Mouse (Mus musculus): ENCODE results near the gene Dclre1b. TPM values are rescaled to one million over a fixed set of nuclear protein-coding genes. Genes with fewer than 3 reads are reported as not detected.
A peak's percentile ranks its signal among the peaks of the same experiment; 100 is the strongest.

Dclre1b gene
- polyA plus RNA-seq, 1 experiment from 2014 or later = 23.0 TPM

DNA sequence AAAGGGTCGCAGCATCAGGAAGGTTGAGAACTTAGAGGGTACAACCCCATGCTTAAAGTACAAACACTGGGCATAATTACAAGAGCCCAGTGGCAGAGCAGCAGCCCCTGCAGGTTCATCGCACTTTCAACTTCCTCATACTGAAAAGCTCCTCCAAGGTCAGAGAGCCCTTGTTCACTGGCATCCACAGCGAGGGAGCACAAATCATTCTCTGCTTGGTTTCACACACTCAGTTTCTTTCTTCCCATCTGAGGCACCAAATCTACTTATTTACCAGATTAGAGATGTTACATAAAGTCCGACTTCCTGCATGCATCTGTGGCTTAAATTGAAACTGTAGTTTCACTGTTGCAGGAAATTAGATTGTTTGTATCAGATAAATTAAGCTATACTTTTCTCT lies 36.4 kb downstream of the Dclre1b start:
- Histone ChIP-seq H3K36me3 (ENCODE audit: control insufficient read depth, insufficient read depth, low read length) (peaks cover 26% of the 10 kb centered on the region), H3K9me3 (ENCODE audit: control insufficient read depth, low read length) (no peaks in the 10 kb centered on the region), H3K9ac (replicated peaks; ENCODE audit: low read length) (no peak overlapping the region), H3K27me3 (ENCODE audit: control insufficient read depth, insufficient read depth, low read length) (no peaks in the 10 kb centered on the region), H3K4me1 (ENCODE audit: control insufficient read depth, insufficient read depth, low read length) (no peaks in the 10 kb centered on the region), H3K27ac (replicated peaks; ENCODE audit: low read depth, low read length) (no peak overlapping the region), H3K4me3 (replicated peaks; ENCODE audit: low read depth, low read length) (no peak overlapping the region), H3K4me2 (ENCODE audit: low read length) (no peak overlapping the region)
- DNase-seq = no peak
- 84% methylated on average over 4 of the region's 4 CpGs for WGBS
- ATAC-seq (ENCODE audit: low FRiP score, low TSS enrichment) = no peak

DNA sequence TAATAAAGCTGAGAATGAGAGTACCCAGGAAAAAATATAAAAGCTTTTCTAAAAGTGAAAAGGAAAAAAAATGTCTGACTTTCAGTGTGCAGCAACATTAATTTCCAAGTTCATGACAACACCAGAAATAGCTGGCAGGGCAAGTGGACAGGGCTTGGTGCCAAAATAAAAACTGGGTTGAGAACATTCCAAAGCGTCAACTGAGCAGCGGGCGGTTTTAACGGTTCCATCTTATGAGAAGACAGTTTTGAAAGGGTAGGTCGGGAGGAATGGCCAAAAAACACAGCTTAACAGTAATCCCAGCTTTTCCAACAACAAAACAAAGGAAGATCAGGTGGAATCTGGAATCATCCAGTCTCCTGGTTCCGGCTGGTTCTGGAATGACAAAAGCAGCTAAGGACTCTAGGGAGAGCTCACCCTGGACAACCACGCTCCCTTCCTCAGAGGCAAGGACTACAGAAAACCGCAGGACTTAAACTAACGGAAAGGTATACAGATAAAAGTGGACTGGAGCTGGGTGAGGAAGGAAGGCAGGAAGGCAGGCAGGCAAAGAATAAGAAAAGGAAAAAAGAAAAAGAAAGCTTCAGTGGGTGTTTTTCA lies 37.6 kb downstream of the Dclre1b start:
- no peaks in the 10 kb centered on the region for H3K27me3 ChIP-seq (ENCODE audit: control insufficient read depth, insufficient read depth, low read length)
- H3K36me3 ChIP-seq (ENCODE audit: control insufficient read depth, insufficient read depth, low read length) = peaks cover 15% of the 10 kb centered on the region
- no peaks in the 10 kb centered on the region for H3K4me1 ChIP-seq (ENCODE audit: control insufficient read depth, insufficient read depth, low read length)
- no peak overlapping the region for H3K9ac ChIP-seq (replicated peaks; ENCODE audit: low read length)
- no peak overlapping the region for H3K4me2 ChIP-seq (ENCODE audit: low read length)
- ATAC-seq (ENCODE audit: low FRiP score, low TSS enrichment) (no peak), DNase-seq (peak; percentile 13)
- WGBS = 73% methylated on average over 9 of the region's 9 CpGs
- no peak overlapping the region for H3K27ac ChIP-seq (replicated peaks; ENCODE audit: low read depth, low read length)
- H3K9me3 ChIP-seq (ENCODE audit: control insufficient read depth, low read length) = no peaks in the 10 kb centered on the region
- no peak overlapping the region for H3K4me3 ChIP-seq (replicated peaks; ENCODE audit: low read depth, low read length)

DNA sequence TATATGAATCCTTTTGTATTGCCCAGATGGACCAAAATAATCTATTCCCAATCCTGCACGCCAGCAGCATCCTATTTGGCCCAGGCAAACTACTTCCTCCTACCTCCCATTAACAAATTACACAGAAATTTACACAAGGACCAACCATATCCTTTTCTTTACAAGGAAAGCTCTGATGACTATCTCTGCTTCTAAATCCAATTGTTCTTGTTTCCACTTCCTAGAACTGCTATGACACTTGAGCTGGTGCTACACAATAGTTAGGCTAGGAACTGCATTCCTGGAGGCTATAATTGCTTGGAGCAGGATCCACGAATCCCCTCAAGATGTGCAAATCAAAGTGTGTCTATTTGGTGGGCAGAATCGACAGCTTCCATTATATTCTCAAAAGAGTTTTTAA lies 42.5 kb downstream of the Dclre1b start:
- no peak for DNase-seq
- WGBS = 65% methylated on average over 3 of the region's 3 CpGs
- no peaks in the 10 kb centered on the region for H3K27me3 ChIP-seq (ENCODE audit: control insufficient read depth, insufficient read depth, low read length)
- no peaks in the 10 kb centered on the region for H3K9me3 ChIP-seq (ENCODE audit: control insufficient read depth, low read length)
- H3K36me3 ChIP-seq (ENCODE audit: control insufficient read depth, insufficient read depth, low read length) = peaks cover 35% of the 10 kb centered on the region
- H3K4me2 ChIP-seq (ENCODE audit: low read length) = no peak overlapping the region
- H3K9ac ChIP-seq (replicated peaks; ENCODE audit: low read length) = no peak overlapping the region
- no peak for ATAC-seq (ENCODE audit: low FRiP score, low TSS enrichment)
- no peaks in the 10 kb centered on the region for H3K4me1 ChIP-seq (ENCODE audit: control insufficient read depth, insufficient read depth, low read length)
- no peak overlapping the region for H3K27ac ChIP-seq (replicated peaks; ENCODE audit: low read depth, low read length)
- no peak overlapping the region for H3K4me3 ChIP-seq (replicated peaks; ENCODE audit: low read depth, low read length)

DNA sequence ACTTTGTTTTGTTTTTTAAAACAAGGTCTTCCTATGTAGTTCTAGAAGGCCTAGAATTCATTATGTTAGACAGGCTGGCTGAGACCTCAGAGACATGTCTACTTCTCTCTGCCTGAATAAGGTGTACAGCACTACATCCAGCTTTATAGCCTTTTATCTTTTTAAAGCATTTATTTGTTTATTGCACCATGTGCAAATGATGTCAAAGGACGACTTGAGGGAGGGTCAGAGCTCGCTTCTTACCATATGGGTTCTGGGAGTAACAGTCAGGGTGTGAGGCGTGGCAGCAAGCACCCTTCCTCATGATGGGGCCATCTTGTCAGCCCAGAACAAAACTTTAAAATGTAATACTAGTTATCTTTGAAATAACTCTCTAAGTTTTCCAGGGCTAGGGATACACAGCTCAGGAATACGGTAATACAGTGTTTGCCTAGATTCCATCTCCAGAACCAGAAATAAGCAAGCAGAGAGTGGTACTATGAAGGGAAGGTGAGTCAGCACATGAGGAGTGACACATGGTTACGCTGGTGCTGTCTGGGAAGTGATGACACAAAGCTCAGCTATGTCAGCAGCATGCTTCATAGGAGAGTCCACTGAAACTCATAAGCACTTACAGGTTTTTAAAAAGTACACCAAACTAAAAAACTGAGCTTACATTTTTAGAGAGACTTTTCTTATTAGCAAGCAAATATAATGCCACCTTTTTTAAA lies 49.8 kb downstream of the Dclre1b start:
- Histone ChIP-seq H3K9me3 (ENCODE audit: control insufficient read depth, low read length) (no peaks in the 10 kb centered on the region), H3K27ac (replicated peaks; ENCODE audit: low read depth, low read length) (no peak overlapping the region), H3K4me2 (ENCODE audit: low read length) (no peak overlapping the region), H3K4me3 (replicated peaks; ENCODE audit: low read depth, low read length) (no peak overlapping the region), H3K27me3 (ENCODE audit: control insufficient read depth, insufficient read depth, low read length) (no peaks in the 10 kb centered on the region), H3K4me1 (ENCODE audit: control insufficient read depth, insufficient read depth, low read length) (no peaks in the 10 kb centered on the region), H3K9ac (replicated peaks; ENCODE audit: low read length) (no peak overlapping the region), H3K36me3 (ENCODE audit: control insufficient read depth, insufficient read depth, low read length) (peaks cover 78% of the 10 kb centered on the region)
- DNase-seq = no peak
- WGBS = 90% methylated on average over 5 of the region's 5 CpGs
- ATAC-seq (ENCODE audit: low FRiP score, low TSS enrichment) = no peak

DNA sequence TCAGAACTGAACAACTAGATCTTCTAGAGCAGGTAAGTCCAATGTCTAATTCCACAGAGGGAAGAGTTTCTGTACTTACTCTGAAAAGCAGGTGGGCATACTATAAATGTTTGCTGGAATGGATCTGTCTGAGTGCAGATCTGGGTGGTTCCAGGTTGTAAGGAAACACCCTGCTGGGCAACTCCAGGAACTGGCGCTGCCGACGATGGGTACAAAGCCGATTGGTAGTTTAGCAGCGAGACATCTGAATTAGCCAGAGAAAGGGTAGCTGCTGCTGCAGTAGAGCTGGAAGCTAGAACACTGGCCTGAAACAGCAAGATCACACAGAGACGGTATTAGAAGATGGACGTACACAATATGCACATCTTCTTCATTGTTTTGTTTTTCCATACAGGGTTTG lies 50.8 kb downstream of the Dclre1b start:
- H3K27ac ChIP-seq (replicated peaks; ENCODE audit: low read depth, low read length) = no peak overlapping the region
- H3K9me3 ChIP-seq (ENCODE audit: control insufficient read depth, low read length) = no peaks in the 10 kb centered on the region
- 84% methylated on average over 7 of the region's 7 CpGs for WGBS
- no peak overlapping the region for H3K4me3 ChIP-seq (replicated peaks; ENCODE audit: low read depth, low read length)
- DNase-seq (no peak), ATAC-seq (ENCODE audit: low FRiP score, low TSS enrichment) (no peak)
- no peaks in the 10 kb centered on the region for H3K4me1 ChIP-seq (ENCODE audit: control insufficient read depth, insufficient read depth, low read length)
- H3K9ac ChIP-seq (replicated peaks; ENCODE audit: low read length) = no peak overlapping the region
- H3K27me3 ChIP-seq (ENCODE audit: control insufficient read depth, insufficient read depth, low read length) = no peaks in the 10 kb centered on the region
- H3K36me3 ChIP-seq (ENCODE audit: control insufficient read depth, insufficient read depth, low read length) = peaks cover 80% of the 10 kb centered on the region
- H3K4me2 ChIP-seq (ENCODE audit: low read length) = no peak overlapping the region

DNA sequence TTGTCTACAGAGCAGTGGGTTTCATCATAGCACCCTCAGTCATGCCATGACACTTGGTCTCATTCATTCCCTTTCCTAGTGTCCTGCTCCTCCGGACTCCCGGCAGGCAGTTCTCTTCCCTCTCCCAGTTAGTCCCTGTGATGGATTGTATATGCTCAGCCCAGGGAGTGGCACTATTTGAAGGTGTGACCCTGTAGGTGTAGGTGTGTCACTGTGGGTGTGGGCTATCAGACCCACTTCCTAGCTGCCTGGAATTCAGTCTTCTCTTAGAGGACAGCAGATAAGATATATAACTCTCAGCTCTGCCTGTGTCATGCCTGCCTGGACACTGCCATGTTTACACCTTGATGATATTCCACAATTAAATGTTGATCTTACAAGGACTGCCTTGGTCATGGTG lies 52.3 kb downstream of the Dclre1b start:
- peaks cover 80% of the 10 kb centered on the region for H3K36me3 ChIP-seq (ENCODE audit: control insufficient read depth, insufficient read depth, low read length)
- H3K27me3 ChIP-seq (ENCODE audit: control insufficient read depth, insufficient read depth, low read length) = no peaks in the 10 kb centered on the region
- H3K27ac ChIP-seq (replicated peaks; ENCODE audit: low read depth, low read length) = no peak overlapping the region
- H3K4me2 ChIP-seq (ENCODE audit: low read length) = no peak overlapping the region
- DNase-seq (no peak), ATAC-seq (ENCODE audit: low FRiP score, low TSS enrichment) (no peak)
- no peak overlapping the region for H3K9ac ChIP-seq (replicated peaks; ENCODE audit: low read length)
- H3K4me3 ChIP-seq (replicated peaks; ENCODE audit: low read depth, low read length) = no peak overlapping the region
- no peaks in the 10 kb centered on the region for H3K9me3 ChIP-seq (ENCODE audit: control insufficient read depth, low read length)
- WGBS = 90% methylated on average over 2 of the region's 2 CpGs
- no peaks in the 10 kb centered on the region for H3K4me1 ChIP-seq (ENCODE audit: control insufficient read depth, insufficient read depth, low read length)

DNA sequence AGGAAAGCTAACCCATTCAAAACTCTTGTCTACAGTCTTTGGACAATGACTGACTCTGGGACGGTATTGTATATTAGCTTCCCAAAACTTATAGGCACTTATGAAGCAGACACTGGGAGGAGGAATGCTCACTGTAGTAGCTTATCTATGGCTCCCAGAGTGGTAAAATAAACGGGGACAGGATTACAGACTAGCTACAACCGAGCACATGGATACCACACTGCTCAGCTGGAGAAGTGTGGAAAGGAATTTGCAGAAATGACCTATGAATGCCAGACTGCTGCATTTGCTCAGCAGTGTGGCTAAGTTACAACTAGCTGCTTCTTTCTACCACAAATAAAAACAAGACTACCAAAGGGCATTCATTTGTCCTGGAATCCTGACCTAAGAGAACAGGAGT lies 53.9 kb downstream of the Dclre1b start:
- no peaks in the 10 kb centered on the region for H3K4me1 ChIP-seq (ENCODE audit: control insufficient read depth, insufficient read depth, low read length)
- H3K9ac ChIP-seq (replicated peaks; ENCODE audit: low read length) = no peak overlapping the region
- WGBS = 85% methylated on average over 3 of the region's 3 CpGs
- H3K27me3 ChIP-seq (ENCODE audit: control insufficient read depth, insufficient read depth, low read length) = no peaks in the 10 kb centered on the region
- H3K9me3 ChIP-seq (ENCODE audit: control insufficient read depth, low read length) = no peaks in the 10 kb centered on the region
- H3K4me3 ChIP-seq (replicated peaks; ENCODE audit: low read depth, low read length) = no peak overlapping the region
- ATAC-seq (ENCODE audit: low FRiP score, low TSS enrichment) (no peak), DNase-seq (no peak)
- no peak overlapping the region for H3K4me2 ChIP-seq (ENCODE audit: low read length)
- H3K36me3 ChIP-seq (ENCODE audit: control insufficient read depth, insufficient read depth, low read length) = peaks cover 77% of the 10 kb centered on the region
- no peak overlapping the region for H3K27ac ChIP-seq (replicated peaks; ENCODE audit: low read depth, low read length)

DNA sequence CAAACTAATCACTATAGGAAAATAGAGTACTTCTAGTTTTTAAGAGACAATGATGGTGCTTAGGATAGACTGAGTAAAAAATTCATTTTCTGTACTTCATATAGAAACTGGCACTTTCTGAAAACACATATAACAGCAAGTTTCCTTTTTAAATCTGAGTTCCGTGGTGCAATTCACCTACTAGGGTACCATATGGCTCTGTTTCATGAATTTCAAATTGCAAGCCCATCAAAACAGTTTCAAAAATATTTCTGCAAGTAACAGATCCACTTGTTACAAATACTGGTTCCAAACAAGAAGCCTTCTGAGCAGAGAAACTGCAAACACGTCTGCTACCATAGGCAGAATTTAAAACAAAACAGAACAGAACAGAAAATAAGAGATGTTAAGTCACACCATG lies 57.7 kb downstream of the Dclre1b start:
- WGBS = 92% methylated on average over 2 of the region's 2 CpGs
- H3K4me1 ChIP-seq (ENCODE audit: control insufficient read depth, insufficient read depth, low read length) = no peaks in the 10 kb centered on the region
- DNase-seq = no peak

More for the DNA sequence above, 57.7 kb downstream of the Dclre1b start:
- no peaks in the 10 kb centered on the region for H3K27me3 ChIP-seq (ENCODE audit: control insufficient read depth, insufficient read depth, low read length)
- no peak for ATAC-seq (ENCODE audit: low FRiP score, low TSS enrichment)
- no peak overlapping the region for H3K9ac ChIP-seq (replicated peaks; ENCODE audit: low read length)
- H3K9me3 ChIP-seq (ENCODE audit: control insufficient read depth, low read length) = no peaks in the 10 kb centered on the region
- no peak overlapping the region for H3K4me3 ChIP-seq (replicated peaks; ENCODE audit: low read depth, low read length)
- H3K27ac ChIP-seq (replicated peaks; ENCODE audit: low read depth, low read length) = no peak overlapping the region
- peaks cover 84% of the 10 kb centered on the region for H3K36me3 ChIP-seq (ENCODE audit: control insufficient read depth, insufficient read depth, low read length)
- H3K4me2 ChIP-seq (ENCODE audit: low read length) = no peak overlapping the region
